8 mouse cellular contexts compared by ENCODE assay signal in the genomic region with DNA sequence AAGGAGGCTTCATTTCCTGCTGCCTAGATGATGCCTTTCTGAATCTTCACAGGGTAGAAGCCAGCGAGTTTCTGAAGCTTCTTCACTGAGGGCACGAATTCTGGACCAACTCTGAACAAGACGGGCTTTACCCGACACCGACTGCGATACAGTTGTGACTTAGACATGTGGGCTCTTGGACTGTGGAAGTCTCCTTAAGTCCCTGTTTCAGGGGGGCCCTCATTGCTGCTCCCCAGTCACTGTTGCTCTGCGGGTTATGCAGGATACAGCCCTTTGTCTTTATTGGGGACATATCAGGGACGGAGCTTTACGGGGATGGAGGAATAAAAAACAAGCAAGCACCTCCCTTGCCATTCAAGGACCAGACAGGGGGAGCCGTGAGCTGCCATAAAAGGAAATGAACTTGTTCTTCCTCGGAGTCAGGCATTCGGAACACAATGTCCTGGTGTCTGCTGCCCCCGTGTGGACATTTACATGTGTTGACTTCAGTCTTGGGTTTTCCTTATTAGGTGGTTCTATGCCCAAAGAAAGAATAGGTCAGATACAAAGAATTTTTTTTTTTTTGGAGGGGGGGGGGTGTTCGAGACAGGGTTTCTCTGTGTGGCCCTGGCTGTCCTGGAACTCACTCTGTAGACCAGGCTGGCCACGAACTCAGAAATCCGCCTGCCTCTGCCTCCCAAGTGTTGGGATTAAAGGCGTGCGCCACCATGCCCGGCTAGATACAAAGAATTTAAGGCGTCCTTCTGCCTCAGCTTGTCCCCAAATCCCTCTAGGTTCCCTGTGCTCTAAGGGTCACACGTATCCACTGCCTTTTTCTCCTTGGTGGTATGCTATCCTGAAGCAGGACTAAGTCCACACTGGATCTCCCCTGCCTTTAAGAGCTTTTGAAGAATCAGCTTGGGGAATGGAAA. TPM values are rescaled to one million over a fixed set of nuclear protein-coding genes. Genes with fewer than 3 reads are reported as not detected.
DNase-seq lines count a peak whose midpoint lies in the region; ATAC-seq and TF ChIP-seq lines count a peak whose summit lies in the region.

No protein-coding gene starts in this region.

- peak overlapping the region; percentile 82 for H3K9ac ChIP-seq in heart, embryonic 13.5 days
- peak overlapping the region; percentile 56 for H3K9ac ChIP-seq in liver, embryonic 12.5 days
- no peak overlapping the region for H3K9ac ChIP-seq in stomach, embryonic 15.5 days

- peaks cover 18% of the 10 kb centered on the region for H3K4me1 ChIP-seq in erythroblast, embryonic 14.5 days (ENCODE audit: control insufficient read depth)
- peaks cover 13% of the 10 kb centered on the region for H3K4me1 ChIP-seq in heart, embryonic 13.5 days
- H3K4me1 ChIP-seq in liver, embryonic 12.5 days = peaks cover 4% of the 10 kb centered on the region
- H3K4me1 ChIP-seq in stomach, embryonic 15.5 days = no peaks in the 10 kb centered on the region

- H3K27me3 ChIP-seq in C2C12 (ENCODE audit: control insufficient read depth, insufficient read depth, insufficient read length) = no peaks in the 10 kb centered on the region
- no peaks in the 10 kb centered on the region for H3K27me3 ChIP-seq in erythroblast, embryonic 14.5 days (ENCODE audit: control insufficient read depth)
- no peaks in the 10 kb centered on the region for H3K27me3 ChIP-seq in heart, embryonic 13.5 days (replicated peaks)
- H3K27me3 ChIP-seq in liver, embryonic 12.5 days (replicated peaks) = no peaks in the 10 kb centered on the region
- H3K27me3 ChIP-seq in stomach, embryonic 15.5 days (replicated peaks) = no peaks in the 10 kb centered on the region

- H3K9me3 ChIP-seq in erythroblast, embryonic 14.5 days (ENCODE audit: control insufficient read depth, low read length) = no peaks in the 10 kb centered on the region
- H3K9me3 ChIP-seq in heart, embryonic 13.5 days = no peaks in the 10 kb centered on the region
- no peaks in the 10 kb centered on the region for H3K9me3 ChIP-seq in liver, embryonic 12.5 days (replicated peaks)
- H3K9me3 ChIP-seq in stomach, embryonic 15.5 days = no peaks in the 10 kb centered on the region

- H3K79me3 ChIP-seq in C2C12 (ENCODE audit: low read depth) = no peaks in the 10 kb centered on the region

- peak; percentile 58 for TF ChIP-seq CTCF in C2C12 (IDR thresholded peaks at IDR 0.05; ENCODE audit: control insufficient read depth, insufficient read depth, insufficient read length)
- peak; percentile 84; the same call in 1 of the 2 replicates for TF ChIP-seq CTCF in brain, embryonic 14.5 days (IDR thresholded peaks at IDR 0.05; ENCODE audit: borderline replicate concordance, extremely low read depth, insufficient read depth, insufficient read length)

- no peaks in the 10 kb centered on the region for H3K79me2 ChIP-seq in C2C12 (ENCODE audit: control insufficient read depth, insufficient read depth)

- TF ChIP-seq POLR2A in brain, embryonic 14.5 days (IDR thresholded peaks at IDR 0.05; ENCODE audit: borderline replicate concordance, extremely low read depth, insufficient read depth, insufficient read length, poor library complexity, severe bottlenecking) = no peak

- peak overlapping the region; percentile 78 for H3K4me2 ChIP-seq in heart, embryonic 13.5 days
- H3K4me2 ChIP-seq in liver, embryonic 12.5 days = peak overlapping the region; percentile 67
- H3K4me2 ChIP-seq in stomach, embryonic 15.5 days = peak overlapping the region; percentile 55

- WGBS in heart, embryonic 13.5 days = 20% methylated on average over 21 of the region's 21 CpGs
- whole genome bisulfite sequencing in liver, embryonic 12.5 days (ENCODE audit: insufficient replicate concordance) = 24% methylated on average over 21 of the region's 21 CpGs
- WGBS in stomach, embryonic 15.5 days = 23% methylated on average over 21 of the region's 21 CpGs

- no peak overlapping the region for H3K4me3 ChIP-seq in C2C12 (ENCODE audit: insufficient read depth, poor library complexity, severe bottlenecking)
- peak overlapping the region; percentile 55 for H3K4me3 ChIP-seq in erythroblast, embryonic 14.5 days (replicated peaks)
- H3K4me3 ChIP-seq in heart, embryonic 13.5 days = peak overlapping the region; percentile 51
- peak overlapping the region; percentile 38 for H3K4me3 ChIP-seq in liver, embryonic 12.5 days
- H3K4me3 ChIP-seq in stomach, embryonic 15.5 days (replicated peaks) = peak overlapping the region; percentile 34

- DNase-seq in brain, embryonic 14.5 days (ENCODE audit: low read depth) = peak; percentile 97
- peak; percentile 94 for DNase-seq in kidney, postnatal 10 days
- peak; percentile 74 to 83 for DNase-seq in natural killer cell, adult 2 months (ENCODE audit: low spot score in 2 of 2)

- H3K27ac ChIP-seq in heart, embryonic 13.5 days (replicated peaks) = peak overlapping the region; percentile 74
- no peak overlapping the region for H3K27ac ChIP-seq in liver, embryonic 12.5 days
- H3K27ac ChIP-seq in stomach, embryonic 15.5 days = 0 out of 2 replicates have a peak overlapping the region, but pooled peaks have one; percentile 10

- H3K36me3 ChIP-seq in C2C12 (ENCODE audit: control insufficient read depth, insufficient read depth) = no peaks in the 10 kb centered on the region
- no peaks in the 10 kb centered on the region for H3K36me3 ChIP-seq in erythroblast, embryonic 14.5 days (ENCODE audit: control insufficient read depth)
- no peaks in the 10 kb centered on the region for H3K36me3 ChIP-seq in heart, embryonic 13.5 days
- H3K36me3 ChIP-seq in liver, embryonic 12.5 days = no peaks in the 10 kb centered on the region
- H3K36me3 ChIP-seq in stomach, embryonic 15.5 days = no peaks in the 10 kb centered on the region

- peak overlapping the region; percentile 57 for H3ac ChIP-seq in C2C12 (ENCODE audit: control insufficient read depth, insufficient read length, low read depth)

- ATAC-seq in heart, embryonic 13.5 days (ENCODE audit: extremely low read depth, insufficient number of reproducible peaks, low FRiP score, low TSS enrichment) = 0 out of 2 replicates have a peak, but pooled peaks have one; percentile 42
- peak; percentile 74 for ATAC-seq in liver, embryonic 12.5 days
- peak; percentile 61 for ATAC-seq in stomach, embryonic 15.5 days (ENCODE audit: insufficient read depth, low FRiP score, low read depth)

TF ChIP-seq in C2C12, 6 proteins besides CTCF, POLR2A, EP300 and RAD21:
- TF ChIP-seq CEBPB (IDR thresholded peaks at IDR 0.05; ENCODE audit: low read depth) (no peak), MYOD1 (IDR thresholded peaks at IDR 0.05; ENCODE audit: control insufficient read depth, insufficient read length, low read depth) (no peak), MYOG (IDR thresholded peaks at IDR 0.05; ENCODE audit: control insufficient read depth, extremely low read depth, insufficient read length) (no peak), USF1 (IDR thresholded peaks at IDR 0.05; ENCODE audit: low read depth) (no peak), MAX (IDR thresholded peaks at IDR 0.05) (no peak), FOSL1 (IDR thresholded peaks at IDR 0.05; ENCODE audit: insufficient read depth, low read length, poor library complexity, severe bottlenecking) (no peak)

RNA-seq across cellular contexts. Expression of gene Frrs1, which starts 23.2 kb away (rescaled TPM):
- 13.1 TPM for polyA plus RNA-seq in C2C12 (2012; fragmentation: generic; extraction: Trizol)
- 2.9 and 4.0 TPM in 2 replicates for polyA plus RNA-seq in brain, embryonic 14.5 days (2012; rRNA removed)
- 0.92 and 1.8 TPM in 2 replicates for polyA plus RNA-seq in erythroblast, embryonic 14.5 days (2012)
- polyA plus RNA-seq in heart, embryonic 13.5 days (2015; fragmentation: Nextera tagmentation; extraction: Ambion mirVana) = 17.1 and 18.1 TPM in 2 replicates
- polyA plus RNA-seq in liver, embryonic 12.5 days (2016; fragmentation: Nextera tagmentation; extraction: Ambion mirVana) = 46.0 and 48.3 TPM in 2 replicates
- 34.5 and 40.5 TPM in 2 replicates for polyA plus RNA-seq in stomach, embryonic 15.5 days (2015; fragmentation: Nextera tagmentation; extraction: Ambion mirVana)

RNA-seq across cellular contexts. Expression of gene Agl, which starts 28.1 kb away (rescaled TPM):
- polyA plus RNA-seq in C2C12 (2012; fragmentation: generic; extraction: Trizol) = 8.7 TPM
- polyA plus RNA-seq in brain, embryonic 14.5 days (2012; rRNA removed) = 11.4 and 18.0 TPM in 2 replicates
- polyA plus RNA-seq in erythroblast, embryonic 14.5 days (2012) = not detected in 2 replicates
- polyA plus RNA-seq in heart, embryonic 13.5 days (2015; fragmentation: Nextera tagmentation; extraction: Ambion mirVana) = 43.3 and 44.3 TPM in 2 replicates
- polyA plus RNA-seq in liver, embryonic 12.5 days (2016; fragmentation: Nextera tagmentation; extraction: Ambion mirVana) = 7.1 and 7.4 TPM in 2 replicates
- polyA plus RNA-seq in stomach, embryonic 15.5 days (2015; fragmentation: Nextera tagmentation; extraction: Ambion mirVana) = 13.8 and 14.0 TPM in 2 replicates
